Mouse (Mus musculus) C2C12 (cell line): ENCODE results near the gene Cdh11. TPM values are rescaled to one million over a fixed set of nuclear protein-coding genes. Genes with fewer than 3 reads are reported as not detected.

Experiments
- H3K27me3 ChIP-seq: one replicate; pipeline ENCODE4 v1.6.1; 2011; ENCODE audit not compliant: control insufficient read depth, insufficient read depth, insufficient read length
- H3K36me3 ChIP-seq: one replicate; pipeline ENCODE4 v1.6.1; 2011; ENCODE audit not compliant: control insufficient read depth, insufficient read depth
- H3K4me3 ChIP-seq: one replicate; pipeline ENCODE4 v1.5.1; 2011; ENCODE audit warnings: mild to moderate bottlenecking, control low read depth; ENCODE audit not compliant: poor library complexity, insufficient read depth, severe bottlenecking
- H3K79me2 ChIP-seq: one replicate; pipeline ENCODE4 v1.6.1; 2011; ENCODE audit not compliant: control insufficient read depth, insufficient read depth
- H3K79me3 ChIP-seq: one replicate; pipeline ENCODE4 v1.6.1; 2011; ENCODE audit warnings: low read depth, control low read depth
- H3ac ChIP-seq: one replicate; pipeline ENCODE3; 2011; ENCODE audit warnings: low read depth; ENCODE audit not compliant: control insufficient read depth, insufficient read length
- CEBPB ChIP-seq: IDR thresholded peaks from one replicate; pipeline ENCODE4 v1.6.1; 2011; ENCODE audit warnings: low read depth, mild to moderate bottlenecking, control low read depth, moderate library complexity
- CTCF ChIP-seq: IDR thresholded peaks from one replicate; pipeline ENCODE4 v1.5.1; 2011; ENCODE audit not compliant: control insufficient read depth, insufficient read depth, insufficient read length
- FOSL1 ChIP-seq: IDR thresholded peaks from one replicate; pipeline ENCODE4 v1.8.0; 2011; ENCODE audit warnings: mild to moderate bottlenecking, low read length; ENCODE audit not compliant: poor library complexity, insufficient read depth, severe bottlenecking
- MAX ChIP-seq: IDR thresholded peaks from one replicate; pipeline ENCODE4 v1.6.1; 2011; ENCODE audit warnings: mild to moderate bottlenecking, control low read depth
- MYOD1 ChIP-seq: IDR thresholded peaks from one replicate; pipeline ENCODE4 v1.6.1; 2011; ENCODE audit warnings: low read depth; ENCODE audit not compliant: control insufficient read depth, insufficient read length
- MYOG ChIP-seq: IDR thresholded peaks from one replicate; pipeline ENCODE4 v1.6.1; 2011; ENCODE audit not compliant: control insufficient read depth, insufficient read length; ENCODE audit errors: extremely low read depth
- USF1 ChIP-seq: IDR thresholded peaks from one replicate; pipeline ENCODE4 v1.6.1; 2011; ENCODE audit warnings: low read depth, mild to moderate bottlenecking, control low read depth, moderate library complexity
- polyA plus RNA-seq: library from polyadenylated mRNA; unstranded; fragments of >200 nt; fragmentation: generic; extraction: Trizol; gene quantifications from one replicate; pipeline ENCODE4 v1.2.1, GENCODE M21; 2012; ENCODE audit warnings: missing spikeins

Gene Cdh11
- polyA plus RNA-seq, 1 experiment: 1.2 TPM

DNA sequence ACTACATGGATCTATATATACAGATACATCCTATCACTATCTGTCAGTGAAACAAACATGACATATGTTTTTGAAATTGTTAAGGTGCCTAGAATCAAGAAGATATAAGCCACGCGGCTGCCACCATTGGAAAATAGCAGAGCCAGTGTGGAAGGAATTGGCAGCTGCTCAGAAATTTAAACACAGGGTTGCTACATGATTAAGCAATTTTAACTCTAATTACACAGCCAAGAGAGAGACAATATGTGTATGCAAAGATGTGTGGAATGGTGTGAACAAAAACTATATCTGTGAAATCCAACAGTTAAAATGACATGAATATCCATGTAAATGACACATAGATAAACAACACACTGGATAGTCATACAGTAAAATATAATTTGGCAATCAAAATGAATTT, 128.9 kb downstream of the Cdh11 start:
- H3K79me3 ChIP-seq: no peaks in the 10 kb centered on the region
- H3K4me3 ChIP-seq: no peak overlapping the region
- no peaks in the 10 kb centered on the region for H3K27me3 ChIP-seq
- no peak overlapping the region for H3ac ChIP-seq
- no peaks in the 10 kb centered on the region for H3K79me2 ChIP-seq
- TF ChIP-seq MYOD1: no peak
- no peak for TF ChIP-seq CEBPB
- no peak for TF ChIP-seq MYOG
- no peak for TF ChIP-seq MAX
- no peak for TF ChIP-seq FOSL1
- TF ChIP-seq CTCF: no peak
- TF ChIP-seq USF1: no peak
- H3K36me3 ChIP-seq: no peaks in the 10 kb centered on the region

- H3ac ChIP-seq: no peak overlapping the region
- H3K79me2 ChIP-seq: no peaks in the 10 kb centered on the region
- TF ChIP-seq FOSL1 (no peak), USF1 (no peak), MYOD1 (no peak), MAX (no peak), CEBPB (no peak), CTCF (no peak), MYOG (no peak)
- H3K79me3 ChIP-seq: no peaks in the 10 kb centered on the region
- no peaks in the 10 kb centered on the region for H3K27me3 ChIP-seq
- no peaks in the 10 kb centered on the region for H3K36me3 ChIP-seq
- H3K4me3 ChIP-seq: no peak overlapping the region
Observed at GRCm38 (mm10) chr8:102651964-102652363, 133.5 kb downstream of the Cdh11 start.

- no peaks in the 10 kb centered on the region for H3K79me3 ChIP-seq
- H3K36me3 ChIP-seq: no peaks in the 10 kb centered on the region
- H3K79me2 ChIP-seq: no peaks in the 10 kb centered on the region
- no peak overlapping the region for H3K4me3 ChIP-seq
- TF ChIP-seq CEBPB (no peak), FOSL1 (no peak), CTCF (no peak), MYOD1 (no peak), USF1 (no peak), MAX (no peak), MYOG (no peak)
- H3K27me3 ChIP-seq: no peaks in the 10 kb centered on the region
- H3ac ChIP-seq: no peak overlapping the region
Observed at GRCm38 (mm10) chr8:102627151-102627550, 158.3 kb downstream of the Cdh11 start.

DNA sequence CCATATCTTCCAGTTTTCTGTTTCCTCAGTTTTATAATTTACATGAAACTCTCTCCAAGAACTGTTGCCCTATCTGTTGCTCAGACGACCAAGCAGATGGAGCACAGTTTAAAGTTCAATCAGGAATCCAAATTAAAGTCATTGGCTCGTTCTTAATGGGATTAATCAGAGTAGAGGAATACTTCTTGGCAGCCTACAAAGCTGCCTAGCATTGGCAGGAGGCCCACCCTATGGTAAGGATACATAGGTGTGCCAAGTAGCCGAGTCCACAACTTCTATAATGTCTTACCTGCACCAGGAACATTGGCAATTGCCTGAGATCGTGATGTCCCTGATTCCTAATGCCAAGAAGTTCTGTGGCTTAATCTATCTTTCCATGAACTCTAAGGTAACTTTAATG, 173.3 kb downstream of the Cdh11 start:
- Histone ChIP-seq H3K4me3 (no peak overlapping the region), H3ac (no peak overlapping the region), H3K27me3 (no peaks in the 10 kb centered on the region), H3K79me3 (no peaks in the 10 kb centered on the region), H3K36me3 (no peaks in the 10 kb centered on the region), H3K79me2 (no peaks in the 10 kb centered on the region)
- TF ChIP-seq MYOG: no peak

- Histone ChIP-seq H3ac (no peak overlapping the region), H3K4me3 (no peak overlapping the region), H3K79me2 (no peaks in the 10 kb centered on the region), H3K79me3 (no peaks in the 10 kb centered on the region), H3K36me3 (no peaks in the 10 kb centered on the region), H3K27me3 (no peaks in the 10 kb centered on the region)
- TF ChIP-seq CEBPB (no peak), MAX (no peak), CTCF (no peak), FOSL1 (no peak), USF1 (no peak), MYOD1 (no peak), MYOG (no peak)
Observed at GRCm38 (mm10) chr8:102601327-102601726, 184.1 kb downstream of the Cdh11 start.

DNA sequence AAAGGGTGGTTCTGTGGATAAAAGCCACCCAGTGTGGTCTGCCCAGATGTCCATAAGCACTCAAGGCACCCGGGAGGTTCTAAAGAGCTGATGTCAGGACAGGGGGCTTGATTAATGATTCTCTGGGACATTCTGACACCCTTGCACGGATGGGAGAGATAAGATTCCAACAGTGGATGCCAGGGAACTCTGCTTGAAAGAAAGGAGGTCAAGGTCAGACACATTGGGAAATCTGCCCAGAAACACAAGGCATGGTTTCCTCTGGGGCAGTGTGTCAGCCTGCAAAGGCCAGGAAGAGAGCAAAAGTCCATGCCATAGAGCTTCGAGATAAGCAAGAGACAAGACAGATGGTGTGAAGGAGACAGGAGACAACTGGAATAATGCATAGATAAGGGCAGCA, 188.9 kb downstream of the Cdh11 start:
- H3K79me2 ChIP-seq: no peaks in the 10 kb centered on the region
- no peaks in the 10 kb centered on the region for H3K27me3 ChIP-seq
- no peaks in the 10 kb centered on the region for H3K36me3 ChIP-seq
- H3K4me3 ChIP-seq: no peak overlapping the region
- no peaks in the 10 kb centered on the region for H3K79me3 ChIP-seq
- TF ChIP-seq CEBPB: no peak
- no peak for TF ChIP-seq USF1
- TF ChIP-seq CTCF: no peak
- TF ChIP-seq MYOG: no peak
- TF ChIP-seq MAX: no peak
- no peak for TF ChIP-seq FOSL1
- no peak for TF ChIP-seq MYOD1
- H3ac ChIP-seq: no peak overlapping the region
